Mouse (Mus musculus) embryo, embryonic 11 days (tissue): ENCODE measurements around the gene Tbc1d9b.

ENCODE experiments used
- DNase-seq: peaks from one replicate; pipeline ENCODE4 v3.0.0-alpha.2; 2015

The Tbc1d9b gene

GRCm38 (mm10) chr11:50212060-50212739, 81.0 kb downstream of the Tbc1d9b start:
- DNase-seq, result no peak

GRCm38 (mm10) chr11:50212848-50213758, 81.9 kb downstream of the Tbc1d9b start:
- DNase-seq, result no peak

GRCm38 (mm10) chr11:50214631-50215030, 83.4 kb downstream of the Tbc1d9b start:
- DNase-seq, result no peak

GRCm38 (mm10) chr11:50215633-50216032, 84.4 kb downstream of the Tbc1d9b start:
- no peak for DNase-seq

- DNase-seq, result no peak
Measured at GRCm38 (mm10) chr11:50216724-50217366, 85.6 kb downstream of the Tbc1d9b start.

GRCm38 (mm10) chr11:50217811-50218210, 86.6 kb downstream of the Tbc1d9b start:
- DNase-seq, result no peak

GRCm38 (mm10) chr11:50219833-50220232, 88.6 kb downstream of the Tbc1d9b start:
- DNase-seq, result no peak
